Mouse (Mus musculus) liver, postnatal 0 days (tissue): ENCODE results near the gene Txndc15.

Experiments used
- CTCF ChIP-seq: sonication (generic); IDR thresholded peaks from 2 replicates; pipeline ENCODE4 v1.5.1; 2016; ENCODE audit warnings: antibody characterized with exemption, low read depth
- EP300 ChIP-seq: IDR thresholded peaks from 2 replicates; pipeline ENCODE4 v1.6.1; 2016; ENCODE audit warnings: antibody characterized with exemption, low read depth, mild to moderate bottlenecking

DNA sequence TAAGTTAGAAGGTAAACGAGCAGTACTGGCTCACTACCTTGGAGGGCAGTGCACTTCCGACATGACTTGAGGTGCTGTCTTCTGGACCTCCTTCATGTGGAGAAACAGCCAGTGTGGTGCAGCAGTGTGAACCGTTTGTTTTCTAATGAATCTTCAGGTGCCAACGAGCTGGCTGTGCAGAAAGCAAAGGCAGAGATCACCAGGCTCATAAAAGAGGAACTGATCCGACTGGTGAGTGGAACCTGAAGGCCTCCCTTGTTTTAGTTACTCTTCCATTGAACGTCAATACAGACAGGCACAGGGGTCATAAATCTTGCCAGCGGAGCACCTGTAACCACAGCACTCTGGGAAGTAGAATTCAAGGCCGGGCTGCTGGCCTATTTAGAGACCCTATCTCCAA is 37.1 kb upstream of the Txndc15 start:
- no peak for TF ChIP-seq CTCF
- TF ChIP-seq EP300: no peak
